Mouse (Mus musculus): ENCODE data around the gene Myo1d.
A peak's percentile ranks its signal among the peaks of the same experiment; 100 is the strongest.

Gene Myo1d

GRCm38 (mm10) chr11:80506483-80506882 lies 273.3 kb downstream of the Myo1d start:
- DNase-seq (ENCODE audit: low spot score in 2 of 2), result no peak

GRCm38 (mm10) chr11:80505581-80505980 lies 274.2 kb downstream of the Myo1d start:
- no peak for DNase-seq (ENCODE audit: low spot score in 2 of 2)

- DNase-seq (ENCODE audit: low spot score in 2 of 2), result no peak
Measured at GRCm38 (mm10) chr11:80504519-80505385, 275.1 kb downstream of the Myo1d start.

- peak; percentile 38 to 42 for DNase-seq (ENCODE audit: low spot score in 2 of 2)
Measured at GRCm38 (mm10) chr11:80503726-80504452, 275.9 kb downstream of the Myo1d start.

GRCm38 (mm10) chr11:80503281-80503680 lies 276.5 kb downstream of the Myo1d start:
- no peak for DNase-seq (ENCODE audit: low spot score in 2 of 2)

GRCm38 (mm10) chr11:80499550-80499952 lies 280.3 kb downstream of the Myo1d start:
- DNase-seq (ENCODE audit: low spot score in 2 of 2), result no peak

- DNase-seq (ENCODE audit: low spot score in 2 of 2), result no peak
Measured at GRCm38 (mm10) chr11:80498328-80499070, 281.3 kb downstream of the Myo1d start.

GRCm38 (mm10) chr11:80497225-80497919 lies 282.5 kb downstream of the Myo1d start:
- DNase-seq (ENCODE audit: low spot score in 2 of 2), result no peak

GRCm38 (mm10) chr11:80496640-80497039 lies 283.2 kb downstream of the Myo1d start:
- DNase-seq (ENCODE audit: low spot score in 2 of 2), result no peak

GRCm38 (mm10) chr11:80495972-80496371 lies 283.9 kb downstream of the Myo1d start:
- DNase-seq (ENCODE audit: low spot score in 2 of 2), result no peak

- DNase-seq (ENCODE audit: low spot score in 2 of 2), result peak; percentile 45 to 48
Measured at GRCm38 (mm10) chr11:80494852-80495251, 285.0 kb downstream of the Myo1d start.

GRCm38 (mm10) chr11:80493186-80493585 lies 286.6 kb downstream of the Myo1d start:
- DNase-seq (ENCODE audit: low spot score in 2 of 2), result no peak

GRCm38 (mm10) chr11:80490831-80491230 lies 289.0 kb downstream of the Myo1d start:
- no peak for DNase-seq (ENCODE audit: low spot score in 2 of 2)

GRCm38 (mm10) chr11:80489882-80490196 lies 290.0 kb downstream of the Myo1d start:
- DNase-seq (ENCODE audit: low spot score in 2 of 2), result peak; percentile 51 to 56

- peak in 1 of 2 experiments; percentile 24 for DNase-seq (ENCODE audit: low spot score in 2 of 2)
Measured at GRCm38 (mm10) chr11:80489172-80489881, 290.5 kb downstream of the Myo1d start.

GRCm38 (mm10) chr11:80487904-80488587 lies 291.8 kb downstream of the Myo1d start:
- DNase-seq (ENCODE audit: low spot score in 2 of 2), result no peak

GRCm38 (mm10) chr11:80485622-80486206 lies 294.1 kb downstream of the Myo1d start:
- no peak for DNase-seq (ENCODE audit: low spot score in 2 of 2)

- no peak for DNase-seq (ENCODE audit: low spot score in 2 of 2)
Measured at GRCm38 (mm10) chr11:80485120-80485551, 294.7 kb downstream of the Myo1d start.

- DNase-seq (ENCODE audit: low spot score in 2 of 2), result no peak
Measured at GRCm38 (mm10) chr11:80484191-80484791, 295.5 kb downstream of the Myo1d start.
